Mouse (Mus musculus) small intestine, adult 2 months (tissue): ENCODE measurements around the gene Dact2.

Experiments
- CTCF ChIP-seq: fragments of 200-500 bp; IDR thresholded peaks from 2 replicates; pipeline ENCODE4 v1.5.1; 2012; ENCODE audit warnings: low read depth, mild to moderate bottlenecking, control low read depth, inconsistent platforms, low read length, moderate library complexity, mixed read lengths; ENCODE audit not compliant: insufficient replicate concordance, insufficient read length; ENCODE audit errors: extremely low read depth
- POLR2A ChIP-seq: fragments of 200-500 bp; IDR thresholded peaks from 2 replicates; pipeline ENCODE4 v1.6.1; 2012; ENCODE audit warnings: low read depth, mild to moderate bottlenecking, control low read depth, inconsistent platforms, low read length, moderate library complexity

GRCm38 (mm10) chr17:14178911-14179310 lies 25.2 kb downstream of the Dact2 start:
- TF ChIP-seq POLR2A (no peak), CTCF (no peak)
